Mouse (Mus musculus) heart, embryonic 10.5 days (tissue): ENCODE data around the gene Il33. TPM values are rescaled to one million over a fixed set of nuclear protein-coding genes. Genes with fewer than 3 reads are reported as not detected.
A peak's percentile ranks its signal among the peaks of the same experiment; 100 is the strongest.
"Not testable (repeated sequence)": the region's sequence is repeated elsewhere in the genome, so short reads cannot be mapped to it uniquely, and the experiment has no call there.

Source experiments
- DNase-seq: peaks from one replicate; pipeline ENCODE4 v3.0.0-alpha.2; 2017; ENCODE audit warnings: low spot score
- H3K27ac ChIP-seq: fragments of 300-500 bp; sonication (generic); 2 replicates; pipeline ENCODE4 v1.5.1; 2016; ENCODE audit warnings: mild to moderate bottlenecking
- H3K27me3 ChIP-seq: fragments of 300-500 bp; sonication (generic); 2 replicates; pipeline ENCODE4 v1.6.1; 2016; ENCODE audit warnings: mild to moderate bottlenecking; ENCODE audit not compliant: poor library complexity, insufficient read depth, severe bottlenecking
- H3K36me3 ChIP-seq: fragments of 300-500 bp; sonication (generic); 2 replicates; pipeline ENCODE4 v1.6.1; 2016; ENCODE audit warnings: mild to moderate bottlenecking, moderate library complexity
- H3K4me1 ChIP-seq: fragments of 300-500 bp; sonication (generic); 2 replicates; pipeline ENCODE4 v1.6.1; 2016; ENCODE audit warnings: mild to moderate bottlenecking
- H3K4me3 ChIP-seq: fragments of 300-500 bp; sonication (generic); 2 replicates; pipeline ENCODE4 v1.5.1; 2016; ENCODE audit warnings: mild to moderate bottlenecking, moderate library complexity
- H3K9me3 ChIP-seq: fragments of 300-500 bp; sonication (generic); 2 replicates; pipeline ENCODE4 v1.6.1; 2016; ENCODE audit warnings: mild to moderate bottlenecking, moderate library complexity
- WGBS: fragments of 180-500 bp; shearing (Covaris S2); methylation state at CpG from one replicate; pipeline ENCODE4 v1.1.7; 2016; 5-methylcytosine and 5-hydroxymethylcytosine counted together
- polyA plus RNA-seq: library from polyadenylated mRNA; unstranded; fragments of >200 nt; fragmentation: Nextera tagmentation; extraction: Ambion mirVana; gene quantifications from 2 replicates; pipeline ENCODE4 v1.2.1, GENCODE M21; 2016

Gene Il33
- polyA plus RNA-seq, 1 experiment from 2014 or later = 1.1 TPM

GRCm38 (mm10) chr19:29944935-29945334, 20.0 kb downstream of the Il33 start:
- not testable (repeated sequence) for H3K36me3 ChIP-seq, H3K27ac ChIP-seq, H3K4me3 ChIP-seq, H3K27me3 ChIP-seq, H3K9me3 ChIP-seq
- 81% methylated on average over 4 of the region's 4 CpGs for WGBS
- peaks cover 17% of the 10 kb centered on the region for H3K4me1 ChIP-seq
- peak; percentile 31 for DNase-seq

- Histone ChIP-seq H3K9me3 (no peaks in the 10 kb centered on the region), H3K36me3 (no peaks in the 10 kb centered on the region), H3K4me1 (peaks cover 10% of the 10 kb centered on the region; the same call in 1 of the 2 replicates), H3K27me3 (no peaks in the 10 kb centered on the region), H3K4me3 (no peak overlapping the region; the same call in 1 of the 2 replicates), H3K27ac (no peak overlapping the region)
- DNase-seq = no peak
- 16% methylated on average over 11 of the region's 11 CpGs for WGBS
These were observed 20.9 kb downstream of the Il33 start for GRCm38 (mm10) chr19:29945557-29946422.

GRCm38 (mm10) chr19:29946423-29946716, 21.5 kb downstream of the Il33 start:
- Histone ChIP-seq H3K27me3 (no peaks in the 10 kb centered on the region), H3K4me3 (no peak overlapping the region), H3K27ac (no peak overlapping the region), H3K36me3 (no peaks in the 10 kb centered on the region), H3K9me3 (no peaks in the 10 kb centered on the region), H3K4me1 (peaks cover 10% of the 10 kb centered on the region; the same call in 1 of the 2 replicates)
- DNase-seq = no peak

GRCm38 (mm10) chr19:29947056-29947455, 22.1 kb downstream of the Il33 start:
- no peak for DNase-seq
- 84% methylated on average over 9 of the region's 9 CpGs for WGBS

GRCm38 (mm10) chr19:29947891-29948801, 23.2 kb downstream of the Il33 start:
- peak; percentile 88 for DNase-seq
- WGBS = 24% methylated on average over 25 of the region's 25 CpGs
- Histone ChIP-seq H3K27ac (peak overlapping the region; percentile 72), H3K9me3 (no peaks in the 10 kb centered on the region), H3K36me3 (no peaks in the 10 kb centered on the region), H3K27me3 (no peaks in the 10 kb centered on the region), H3K4me1 (peaks cover 10% of the 10 kb centered on the region; the same call in 1 of the 2 replicates), H3K4me3 (peak overlapping the region; percentile 62)

More at GRCm38 (mm10) chr19:29947056-29947455, 22.1 kb downstream of the Il33 start:
- Histone ChIP-seq H3K4me1 (peaks cover 10% of the 10 kb centered on the region; the same call in 1 of the 2 replicates), H3K27me3 (no peaks in the 10 kb centered on the region), H3K36me3 (no peaks in the 10 kb centered on the region), H3K9me3 (no peaks in the 10 kb centered on the region), H3K27ac (no peak overlapping the region), H3K4me3 (no peak overlapping the region)

- no peak overlapping the region for H3K4me3 ChIP-seq
- H3K4me1 ChIP-seq = peaks cover 3% of the 10 kb centered on the region; the same call in 1 of the 2 replicates
- 78% methylated on average over 5 of the region's 5 CpGs for WGBS
- no peaks in the 10 kb centered on the region for H3K36me3 ChIP-seq
- DNase-seq = peak; percentile 55
- no peaks in the 10 kb centered on the region for H3K9me3 ChIP-seq
- H3K27ac ChIP-seq = no peak overlapping the region
- no peaks in the 10 kb centered on the region for H3K27me3 ChIP-seq
These were observed 27.6 kb downstream of the Il33 start for GRCm38 (mm10) chr19:29952538-29952937.

- Histone ChIP-seq H3K27me3 (no peaks in the 10 kb centered on the region), H3K9me3 (no peaks in the 10 kb centered on the region), H3K4me1 (no peaks in the 10 kb centered on the region), H3K36me3 (no peaks in the 10 kb centered on the region), H3K4me3 (no peak overlapping the region), H3K27ac (no peak overlapping the region)
- whole genome bisulfite sequencing = 92% methylated on average over 3 of the region's 3 CpGs
- DNase-seq = peak; percentile 27
These were observed 28.9 kb downstream of the Il33 start for GRCm38 (mm10) chr19:29953833-29954232.

- Histone ChIP-seq H3K27me3 (no peaks in the 10 kb centered on the region), H3K4me1 (no peaks in the 10 kb centered on the region), H3K9me3 (no peaks in the 10 kb centered on the region), H3K36me3 (no peaks in the 10 kb centered on the region), H3K4me3 (no peak overlapping the region), H3K27ac (no peak overlapping the region)
- DNase-seq = no peak
- WGBS = 71% methylated on average over 2 of the region's 2 CpGs
These were observed 30.5 kb downstream of the Il33 start for GRCm38 (mm10) chr19:29955454-29955853.

- Histone ChIP-seq H3K4me3 (no peak overlapping the region), H3K27ac (no peak overlapping the region), H3K9me3 (no peaks in the 10 kb centered on the region), H3K36me3 (no peaks in the 10 kb centered on the region), H3K4me1 (no peaks in the 10 kb centered on the region), H3K27me3 (no peaks in the 10 kb centered on the region)
- whole genome bisulfite sequencing = 76% methylated on average over 4 of the region's 4 CpGs
- DNase-seq = peak; percentile 55
These were observed 36.0 kb downstream of the Il33 start for GRCm38 (mm10) chr19:29960906-29961305.

- Histone ChIP-seq H3K27ac (no peak overlapping the region), H3K9me3 (no peaks in the 10 kb centered on the region), H3K4me3 (no peak overlapping the region), H3K27me3 (no peaks in the 10 kb centered on the region), H3K4me1 (no peaks in the 10 kb centered on the region), H3K36me3 (no peaks in the 10 kb centered on the region)
- WGBS = 68% methylated on average over 6 of the region's 6 CpGs
- DNase-seq = peak; percentile 66
These were observed 36.9 kb downstream of the Il33 start for GRCm38 (mm10) chr19:29961842-29962241.

- Histone ChIP-seq H3K27me3 (no peaks in the 10 kb centered on the region), H3K36me3 (no peaks in the 10 kb centered on the region), H3K4me3 (no peak overlapping the region), H3K27ac (no peak overlapping the region), H3K4me1 (no peaks in the 10 kb centered on the region), H3K9me3 (no peaks in the 10 kb centered on the region)
- no peak for DNase-seq
- WGBS = 62% methylated on average over 2 of the region's 2 CpGs
These were observed 38.7 kb downstream of the Il33 start for GRCm38 (mm10) chr19:29963598-29964092.

- H3K27me3 ChIP-seq = no peaks in the 10 kb centered on the region
- no peak for DNase-seq
These were observed 43.0 kb downstream of the Il33 start for GRCm38 (mm10) chr19:29967960-29968359.

GRCm38 (mm10) chr19:29973396-29973795, 48.5 kb downstream of the Il33 start:
- Histone ChIP-seq H3K4me3 (no peak overlapping the region), H3K9me3 (no peaks in the 10 kb centered on the region; the same call in 1 of the 2 replicates), H3K27ac (no peak overlapping the region), H3K4me1 (no peaks in the 10 kb centered on the region), H3K36me3 (no peaks in the 10 kb centered on the region), H3K27me3 (no peaks in the 10 kb centered on the region)
- WGBS = 72% methylated on average over 5 of the region's 5 CpGs
- no peak for DNase-seq

More at GRCm38 (mm10) chr19:29967960-29968359, 43.0 kb downstream of the Il33 start:
- no peaks in the 10 kb centered on the region for H3K4me1 ChIP-seq
- no peak overlapping the region for H3K27ac ChIP-seq
- no peaks in the 10 kb centered on the region for H3K9me3 ChIP-seq
- no peak overlapping the region for H3K4me3 ChIP-seq
- WGBS = 85% methylated on average over 3 of the region's 3 CpGs
- H3K36me3 ChIP-seq = no peaks in the 10 kb centered on the region
